Mouse (Mus musculus) CD8-positive naive resting alpha-beta T cell, adult 57 days (primary cell): Measurements from ENCODE around the gene Runx1. TPM values are rescaled to one million over a fixed set of nuclear protein-coding genes. Genes with fewer than 3 reads are reported as not detected.

ENCODE experiments used
- total RNA-seq: library from RNA; stranded (reverse); gene quantifications from one replicate; pipeline ENCODE4 v1.2.4, GENCODE M21; 2023

Runx1 gene
- total RNA-seq, result 109 TPM

DNA sequence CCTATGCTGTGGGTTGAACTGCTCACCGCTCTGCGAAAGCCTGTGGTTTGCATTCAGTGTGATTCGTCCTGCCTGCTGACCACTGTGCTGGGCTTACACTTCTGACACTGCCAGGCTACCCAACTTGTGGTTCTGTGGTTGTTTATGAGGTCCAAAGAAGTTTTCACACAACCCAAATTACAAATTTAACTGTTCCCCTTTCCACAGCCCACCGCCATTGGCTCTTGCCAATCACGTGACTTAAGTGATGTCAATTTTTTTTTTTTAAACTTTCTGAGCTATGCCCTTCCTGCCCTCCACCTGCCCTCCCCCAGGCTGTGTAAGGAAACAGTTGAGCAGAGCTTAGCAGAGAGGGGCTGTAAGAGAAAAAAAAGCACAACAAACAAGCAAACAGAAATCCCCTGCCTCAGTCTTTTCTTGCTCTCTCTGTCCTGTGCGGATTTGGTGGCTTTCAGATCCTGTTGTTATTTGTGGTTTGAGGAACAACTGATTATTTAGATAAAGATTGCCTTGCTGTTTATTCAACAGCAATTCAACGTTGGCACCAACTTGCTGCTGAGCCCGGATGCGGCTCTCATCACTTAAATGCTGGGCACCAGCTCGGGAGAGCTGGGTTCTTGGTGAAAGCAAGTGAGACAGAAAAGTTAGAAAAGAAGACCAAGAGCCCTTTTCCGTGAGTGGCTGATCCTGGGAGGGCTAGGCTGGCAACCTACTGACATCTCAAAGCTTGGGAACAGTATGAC lies at the start of gene Runx1:
Runx1 (minus strand) TSS at position 242 of the 743 bp plus-strand sequence.

